Mouse (Mus musculus) lung, adult 18-20 months (tissue): ENCODE data around the gene Ankrd63.

Experiments used
- DNase-seq, 2 experiments: peaks; one replicate each; pipeline ENCODE4 v3.0.0; 2022; ENCODE audit warnings: mixed read lengths in 2 of 2

The Ankrd63 gene

GRCm38 (mm10) chr2:118726873-118727272 lies 23.1 kb upstream of the Ankrd63 start:
- DNase-seq = peak in 1 of 2 experiments; percentile 4

- DNase-seq = no peak
Observed at GRCm38 (mm10) chr2:118725511-118725910, 21.7 kb upstream of the Ankrd63 start.

- DNase-seq = peak in 1 of 2 experiments; percentile 2
Observed at GRCm38 (mm10) chr2:118723693-118724486, 20.1 kb upstream of the Ankrd63 start.

- DNase-seq = peak in 1 of 2 experiments; percentile 2
Observed at GRCm38 (mm10) chr2:118716677-118717076, 12.9 kb upstream of the Ankrd63 start.

GRCm38 (mm10) chr2:118714230-118714629 lies 10.5 kb upstream of the Ankrd63 start:
- no peak for DNase-seq

- DNase-seq = no peak
Observed at GRCm38 (mm10) chr2:118713631-118714030, 9.9 kb upstream of the Ankrd63 start.

GRCm38 (mm10) chr2:118711038-118711494 lies 7.3 kb upstream of the Ankrd63 start:
- peak in 1 of 2 experiments; percentile 43 for DNase-seq

- DNase-seq = no peak
Observed at GRCm38 (mm10) chr2:118709655-118710221, 6.0 kb upstream of the Ankrd63 start.

GRCm38 (mm10) chr2:118708472-118708871 lies 4.7 kb upstream of the Ankrd63 start:
- no peak for DNase-seq

- DNase-seq = no peak
Observed at GRCm38 (mm10) chr2:118706436-118706835, 2.7 kb upstream of the Ankrd63 start.

- peak; percentile 55 to 61 for DNase-seq
Observed at GRCm38 (mm10) chr2:118702883-118703761, 641 bp downstream of the Ankrd63 start.

GRCm38 (mm10) chr2:118701971-118702882 lies 1.5 kb downstream of the Ankrd63 start:
- no peak for DNase-seq

GRCm38 (mm10) chr2:118701161-118701560 lies 2.6 kb downstream of the Ankrd63 start:
- DNase-seq = no peak

GRCm38 (mm10) chr2:118700179-118701062 lies 3.3 kb downstream of the Ankrd63 start:
- peak; percentile 83 to 87 for DNase-seq

- DNase-seq = peak in 1 of 2 experiments; percentile 38
Observed at GRCm38 (mm10) chr2:118697955-118698354, 5.8 kb downstream of the Ankrd63 start.

- no peak for DNase-seq
Observed at GRCm38 (mm10) chr2:118697311-118697877, 6.4 kb downstream of the Ankrd63 start.

- peak in 1 of 2 experiments; percentile 21 for DNase-seq
Observed at GRCm38 (mm10) chr2:118696451-118697308, 7.1 kb downstream of the Ankrd63 start.

GRCm38 (mm10) chr2:118695677-118696232 lies 8.0 kb downstream of the Ankrd63 start:
- DNase-seq = peak; percentile 42 to 55

GRCm38 (mm10) chr2:118693370-118693966 lies 10.3 kb downstream of the Ankrd63 start:
- DNase-seq = peak in 1 of 2 experiments; percentile 24
